Mouse (Mus musculus): Measurements from ENCODE around the gene Stox2. TPM values are rescaled to one million over a fixed set of nuclear protein-coding genes. Genes with fewer than 3 reads are reported as not detected.

The Stox2 gene
- total and polyA plus RNA-seq, 2 experiments from 2014 or later: 36.3 to 94.5 TPM

DNA sequence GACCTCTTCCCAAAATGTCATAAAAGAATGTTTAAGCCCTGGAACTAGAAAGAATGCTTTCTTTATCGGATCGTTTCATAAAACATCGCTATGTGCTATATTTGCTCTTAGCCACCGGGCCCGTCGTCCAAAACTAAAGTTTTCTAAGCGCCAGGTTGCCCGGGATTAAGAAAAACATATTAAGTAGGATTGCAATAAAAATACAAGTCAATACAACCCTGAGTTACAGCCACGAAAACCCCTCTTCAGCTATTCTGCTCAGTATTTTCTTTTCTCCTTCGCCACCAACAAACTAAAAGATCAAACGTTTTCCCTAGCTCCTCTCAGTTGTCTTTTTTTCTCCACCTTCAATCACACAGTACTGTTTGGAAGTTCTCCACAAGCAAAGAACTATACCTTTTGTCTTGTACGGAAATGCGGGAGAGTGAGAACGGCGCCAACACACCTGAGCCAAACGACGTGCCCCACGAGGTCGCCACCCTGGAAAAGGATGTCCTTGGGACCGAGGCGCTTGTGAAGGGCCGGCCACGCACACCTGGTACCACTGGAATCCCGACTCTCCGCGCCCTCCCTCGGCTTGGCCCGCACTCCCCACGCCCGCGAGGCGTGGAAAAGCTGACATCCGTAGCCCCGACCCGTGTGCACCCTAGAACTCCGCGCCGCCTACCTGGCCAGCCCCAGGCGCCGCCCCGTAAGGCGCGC, 34.0 kb downstream of the Stox2 start:
- no peak for DNase-seq (ENCODE audit: low spot score)
- H3K27me3 ChIP-seq (ENCODE audit: insufficient read depth, low read length): peaks cover 21% of the 10 kb centered on the region; the same call in 1 of the 2 replicates

DNA sequence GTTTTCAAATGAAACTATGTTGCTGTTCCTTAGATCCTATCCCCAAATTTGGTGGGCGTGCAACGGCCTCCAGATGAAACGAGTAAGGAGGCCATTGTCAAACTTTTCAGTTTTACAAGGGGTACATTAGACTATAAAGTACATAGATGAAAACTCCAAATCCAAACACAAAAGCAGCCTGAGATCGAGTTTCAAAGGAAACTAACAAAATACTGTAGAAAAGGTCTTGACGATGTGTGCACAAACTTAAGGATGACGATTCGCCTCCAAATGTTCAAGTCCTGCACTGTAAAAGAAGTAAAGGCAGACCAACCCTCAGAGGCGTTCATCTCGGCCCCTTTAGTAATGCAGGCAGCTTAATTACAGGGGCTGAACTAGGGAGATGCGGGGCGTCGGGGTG, 34.8 kb downstream of the Stox2 start:
- ATAC-seq (no peak), DNase-seq (ENCODE audit: low spot score) (no peak)
- no peaks in the 10 kb centered on the region for H3K9me3 ChIP-seq (ENCODE audit: low read length)
- no peaks in the 10 kb centered on the region for H3K36me3 ChIP-seq (ENCODE audit: insufficient read depth, low read length)
- 16% methylated on average over 12 of the region's 12 CpGs for WGBS
- H3K4me1 ChIP-seq (ENCODE audit: insufficient read depth, low read length): 0 out of 2 replicates have a peak, but pooled peaks cover 7% of the 10 kb centered on the region
- H3K4me3 ChIP-seq (ENCODE audit: low read length): no peak overlapping the region
- peaks cover 21% of the 10 kb centered on the region; the same call in 1 of the 2 replicates for H3K27me3 ChIP-seq (ENCODE audit: insufficient read depth, low read length)
- TF ChIP-seq CTCF (IDR thresholded peaks at IDR 0.05; ENCODE audit: low read depth): no peak
- no peak overlapping the region for H3K9ac ChIP-seq (replicated peaks; ENCODE audit: low read length)
- peak overlapping the region; percentile 87; the same call in 1 of the 2 replicates for H3K4me2 ChIP-seq (ENCODE audit: low read depth, low read length)
- no peak overlapping the region for H3K27ac ChIP-seq

More for the DNA sequence above, 34.0 kb downstream of the Stox2 start:
- ATAC-seq: 0 out of 2 replicates have a peak, but pooled peaks have one; percentile 54
- peak overlapping the region; percentile 52; the same call in 1 of the 2 replicates for H3K9ac ChIP-seq (replicated peaks; ENCODE audit: low read length)
- no peaks in the 10 kb centered on the region for H3K9me3 ChIP-seq (ENCODE audit: low read length)
- H3K4me1 ChIP-seq (ENCODE audit: insufficient read depth, low read length): 0 out of 2 replicates have a peak, but pooled peaks cover 7% of the 10 kb centered on the region
- H3K4me2 ChIP-seq (ENCODE audit: low read depth, low read length): peak overlapping the region; percentile 87
- no peak for TF ChIP-seq CTCF (IDR thresholded peaks at IDR 0.05; ENCODE audit: low read depth)
- no peak overlapping the region for H3K27ac ChIP-seq
- 2% methylated on average over 43 of the region's 43 CpGs for WGBS
- H3K36me3 ChIP-seq (ENCODE audit: insufficient read depth, low read length): no peaks in the 10 kb centered on the region
- H3K4me3 ChIP-seq (ENCODE audit: low read length): peak overlapping the region; percentile 65

DNA sequence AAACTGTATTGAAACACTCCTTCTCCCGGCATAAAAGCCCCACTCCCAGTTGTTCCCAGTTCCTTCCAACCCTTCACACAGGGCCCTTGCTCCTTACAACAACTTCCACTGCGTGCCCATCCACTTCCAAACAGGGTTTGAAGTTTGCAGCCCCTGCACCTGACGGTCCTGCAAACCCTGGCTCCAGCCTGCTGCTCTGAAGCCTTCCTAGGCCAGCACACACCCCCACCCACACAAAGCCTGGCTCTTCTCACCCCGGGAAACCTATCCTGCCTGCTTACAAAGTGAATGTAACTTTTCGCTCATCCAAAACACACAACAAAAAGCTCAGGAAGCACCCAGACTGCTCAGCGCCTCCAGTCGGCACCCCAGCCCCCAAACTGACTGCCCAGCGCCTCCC, 37.1 kb downstream of the Stox2 start:
- no peak overlapping the region for H3K9ac ChIP-seq (replicated peaks; ENCODE audit: low read length)
- no peak for TF ChIP-seq CTCF (IDR thresholded peaks at IDR 0.05; ENCODE audit: low read depth)
- peaks cover 21% of the 10 kb centered on the region; the same call in 1 of the 2 replicates for H3K27me3 ChIP-seq (ENCODE audit: insufficient read depth, low read length)
- 0 out of 2 replicates have a peak overlapping the region, but pooled peaks have one; percentile 7 for H3K4me2 ChIP-seq (ENCODE audit: low read depth, low read length)
- WGBS: 10% methylated on average over 8 of the region's 8 CpGs
- no peaks in the 10 kb centered on the region for H3K9me3 ChIP-seq (ENCODE audit: low read length)
- no peaks in the 10 kb centered on the region for H3K36me3 ChIP-seq (ENCODE audit: insufficient read depth, low read length)
- DNase-seq (ENCODE audit: low spot score) (no peak), ATAC-seq (no peak)
- H3K27ac ChIP-seq: no peak overlapping the region
- 0 out of 2 replicates have a peak, but pooled peaks cover 7% of the 10 kb centered on the region for H3K4me1 ChIP-seq (ENCODE audit: insufficient read depth, low read length)
- H3K4me3 ChIP-seq (ENCODE audit: low read length): no peak overlapping the region

DNA sequence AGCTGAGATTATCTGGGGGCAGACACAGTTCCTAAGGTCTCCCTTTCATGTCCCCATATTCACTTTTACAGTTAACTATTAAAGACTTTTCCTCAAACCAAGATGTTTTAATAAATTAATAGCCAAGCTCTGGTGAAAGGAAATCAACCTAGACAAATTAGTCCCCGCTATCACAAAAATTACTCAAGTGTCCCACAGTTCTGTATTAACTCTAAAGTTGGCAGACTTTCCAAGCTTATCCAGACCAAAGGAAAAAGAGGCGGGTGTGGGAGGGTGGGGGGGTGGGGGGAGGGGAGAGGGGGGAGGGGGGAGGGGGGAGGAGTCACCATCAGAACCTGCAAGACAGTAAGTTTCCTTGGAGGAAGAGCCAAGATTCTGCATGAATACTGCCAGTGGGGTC, 41.3 kb downstream of the Stox2 start:
- 0 out of 2 replicates have a peak, but pooled peaks cover 16% of the 10 kb centered on the region for H3K27me3 ChIP-seq (ENCODE audit: insufficient read depth, low read length)
- no peak overlapping the region for H3K27ac ChIP-seq
- no peaks in the 10 kb centered on the region for H3K36me3 ChIP-seq (ENCODE audit: insufficient read depth, low read length)
- ATAC-seq (no peak), DNase-seq (ENCODE audit: low spot score) (no peak)
- no peaks in the 10 kb centered on the region for H3K9me3 ChIP-seq (ENCODE audit: low read length)
- no peak overlapping the region for H3K4me3 ChIP-seq (ENCODE audit: low read length)
- TF ChIP-seq CTCF (IDR thresholded peaks at IDR 0.05; ENCODE audit: low read depth): no peak
- no peaks in the 10 kb centered on the region for H3K4me1 ChIP-seq (ENCODE audit: insufficient read depth, low read length)
- no peak overlapping the region for H3K9ac ChIP-seq (replicated peaks; ENCODE audit: low read length)
- H3K4me2 ChIP-seq (ENCODE audit: low read depth, low read length): no peak overlapping the region
- 76% methylated on average over 1 of the region's 2 CpGs for WGBS

DNA sequence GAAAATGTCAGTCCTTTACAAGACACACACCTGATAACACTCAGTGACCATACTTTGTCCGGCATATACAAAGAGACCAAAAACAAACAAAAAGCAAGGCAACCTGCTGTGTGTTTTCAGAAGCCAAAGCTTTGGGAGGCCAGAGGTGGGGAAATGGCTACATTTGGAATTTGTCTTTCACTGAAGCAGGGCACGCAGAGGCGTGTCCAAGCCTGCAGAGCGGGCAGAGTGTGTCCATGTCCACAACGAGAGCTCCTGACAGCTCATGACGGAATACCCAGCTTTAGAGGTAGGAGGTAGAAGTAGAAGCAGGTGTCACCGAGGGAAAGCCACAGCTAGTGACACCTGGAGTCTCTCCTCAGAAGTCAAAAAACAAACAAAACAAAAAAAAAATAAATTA, 53.2 kb downstream of the Stox2 start:
- DNase-seq (ENCODE audit: low spot score) (no peak), ATAC-seq (no peak)
- 45% methylated on average over 7 of the region's 7 CpGs for WGBS
- no peak for TF ChIP-seq CTCF (IDR thresholded peaks at IDR 0.05; ENCODE audit: low read depth)
- H3K36me3 ChIP-seq (ENCODE audit: insufficient read depth, low read length): no peaks in the 10 kb centered on the region
- no peaks in the 10 kb centered on the region for H3K9me3 ChIP-seq (ENCODE audit: low read length)
- no peak overlapping the region for H3K4me3 ChIP-seq (ENCODE audit: low read length)
- no peaks in the 10 kb centered on the region for H3K27me3 ChIP-seq (ENCODE audit: insufficient read depth, low read length)
- no peaks in the 10 kb centered on the region for H3K4me1 ChIP-seq (ENCODE audit: insufficient read depth, low read length)
- H3K27ac ChIP-seq: no peak overlapping the region
- no peak overlapping the region for H3K4me2 ChIP-seq (ENCODE audit: low read depth, low read length)
- H3K9ac ChIP-seq (replicated peaks; ENCODE audit: low read length): no peak overlapping the region

DNA sequence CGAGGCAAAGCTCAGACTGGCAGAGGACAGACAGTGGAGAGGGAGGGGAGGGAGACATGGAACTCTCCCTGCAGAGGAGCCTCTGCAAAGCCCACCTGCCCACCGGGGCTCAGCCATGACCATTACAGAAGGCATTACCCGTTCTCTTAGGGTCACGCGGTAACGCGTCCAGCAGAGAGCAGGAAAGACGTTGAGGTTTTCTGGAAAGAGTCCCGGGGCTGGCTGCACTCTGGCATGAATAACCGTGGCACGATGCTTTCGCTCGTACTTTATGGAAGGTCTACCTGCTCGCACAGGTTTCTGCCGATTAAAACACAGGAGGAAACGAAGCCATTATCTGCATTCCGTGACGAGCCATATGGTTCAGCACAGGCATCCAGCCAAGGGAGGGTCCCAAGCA, 53.9 kb downstream of the Stox2 start:
- H3K4me1 ChIP-seq (ENCODE audit: insufficient read depth, low read length): no peaks in the 10 kb centered on the region
- H3K27ac ChIP-seq: no peak overlapping the region
- 57% methylated on average over 18 of the region's 18 CpGs for WGBS
- H3K9ac ChIP-seq (replicated peaks; ENCODE audit: low read length): no peak overlapping the region
- no peak overlapping the region for H3K4me3 ChIP-seq (ENCODE audit: low read length)
- H3K4me2 ChIP-seq (ENCODE audit: low read depth, low read length): peak overlapping the region; percentile 27
- DNase-seq (ENCODE audit: low spot score) (peak; percentile 26), ATAC-seq (peak; percentile 68; the same call in 1 of the 2 replicates)
- TF ChIP-seq CTCF (IDR thresholded peaks at IDR 0.05; ENCODE audit: low read depth): no peak
- no peaks in the 10 kb centered on the region for H3K36me3 ChIP-seq (ENCODE audit: insufficient read depth, low read length)
- H3K27me3 ChIP-seq (ENCODE audit: insufficient read depth, low read length): no peaks in the 10 kb centered on the region
- no peaks in the 10 kb centered on the region for H3K9me3 ChIP-seq (ENCODE audit: low read length)

DNA sequence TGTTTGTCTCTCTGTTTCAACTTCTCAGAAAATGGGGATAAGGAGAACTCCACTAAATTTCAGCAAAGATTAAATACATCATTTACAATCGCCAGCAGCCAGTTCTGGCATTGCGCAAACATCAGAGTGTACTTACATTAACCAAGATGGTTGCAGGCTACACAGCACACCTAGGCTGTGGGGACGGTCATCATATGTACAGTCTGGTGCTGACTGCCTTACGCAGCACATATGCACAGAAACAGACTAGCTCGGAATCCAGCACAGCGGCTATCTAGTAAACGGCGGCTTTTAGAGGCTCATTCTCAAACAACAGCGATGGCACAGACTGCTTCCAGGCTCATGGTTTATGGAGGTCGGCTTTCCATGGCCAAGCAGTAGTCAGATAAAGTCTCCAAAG, 54.3 kb downstream of the Stox2 start:
- Histone ChIP-seq H3K36me3 (ENCODE audit: insufficient read depth, low read length) (no peaks in the 10 kb centered on the region), H3K4me1 (ENCODE audit: insufficient read depth, low read length) (no peaks in the 10 kb centered on the region), H3K4me3 (ENCODE audit: low read length) (no peak overlapping the region), H3K9ac (replicated peaks; ENCODE audit: low read length) (no peak overlapping the region), H3K9me3 (ENCODE audit: low read length) (no peaks in the 10 kb centered on the region), H3K4me2 (ENCODE audit: low read depth, low read length) (peak overlapping the region; percentile 27; the same call in 1 of the 2 replicates), H3K27me3 (ENCODE audit: insufficient read depth, low read length) (no peaks in the 10 kb centered on the region), H3K27ac (no peak overlapping the region)
- 87% methylated on average over 10 of the region's 10 CpGs for WGBS
- DNase-seq (ENCODE audit: low spot score) (no peak), ATAC-seq (0 out of 2 replicates have a peak, but pooled peaks have one; percentile 53)
- TF ChIP-seq CTCF (IDR thresholded peaks at IDR 0.05; ENCODE audit: low read depth): no peak

Data from hindbrain, postnatal 0 days (tissue).